Mouse (Mus musculus): ENCODE measurements at regions not wholly inside any gene's neighbourhood (a gene's known extent, or its start where the extent isn't known, plus 50 kb on each side); places are given as distances from the start of the nearest gene placed in this dataset.

- DNase-seq, result no peak
Measured at GRCm38 (mm10) chr19:6684921-6685320, 142.1 kb upstream of the Slc22a12 start.

- no peak for DNase-seq
Measured at GRCm38 (mm10) chr19:6679392-6680307, 136.8 kb upstream of the Slc22a12 start.

GRCm38 (mm10) chr19:6677511-6677910 is 134.7 kb upstream of the Slc22a12 start:
- DNase-seq, result no peak

- no peak for DNase-seq
Measured at GRCm38 (mm10) chr19:6675586-6675985, 132.8 kb upstream of the Slc22a12 start.

GRCm38 (mm10) chr19:6671696-6672095 is 128.9 kb upstream of the Slc22a12 start:
- DNase-seq, result no peak

- DNase-seq, result no peak
Measured at GRCm38 (mm10) chr19:6669881-6670280, 127.0 kb upstream of the Slc22a12 start.

- DNase-seq, result no peak
Measured at GRCm38 (mm10) chr19:6668545-6668944, 125.7 kb upstream of the Slc22a12 start.

- DNase-seq, result no peak
Measured at GRCm38 (mm10) chr19:6666187-6666722, 123.4 kb upstream of the Slc22a12 start.

- no peak for DNase-seq
Measured at GRCm38 (mm10) chr19:6665264-6666054, 122.6 kb upstream of the Slc22a12 start.

- DNase-seq, result no peak
Measured at GRCm38 (mm10) chr19:6664311-6664952, 121.6 kb upstream of the Slc22a12 start.

- peak; percentile 84 to 92 for DNase-seq
Measured at GRCm38 (mm10) chr19:6663391-6663790, 120.6 kb upstream of the Slc22a12 start.

GRCm38 (mm10) chr19:6662346-6662939 is 119.6 kb upstream of the Slc22a12 start:
- peak; percentile 38 to 51 for DNase-seq

GRCm38 (mm10) chr19:6661508-6661871 is 118.7 kb upstream of the Slc22a12 start:
- DNase-seq, result no peak

- no peak for DNase-seq
Measured at GRCm38 (mm10) chr19:6660723-6661507, 118.1 kb upstream of the Slc22a12 start.

- no peak for DNase-seq
Measured at GRCm38 (mm10) chr19:6660157-6660556, 117.3 kb upstream of the Slc22a12 start.

GRCm38 (mm10) chr19:6654550-6654949 is 111.7 kb upstream of the Slc22a12 start:
- DNase-seq, result no peak

- peak in 1 of 2 experiments; percentile 40 for DNase-seq
Measured at GRCm38 (mm10) chr19:6652775-6653174, 109.9 kb upstream of the Slc22a12 start.

GRCm38 (mm10) chr19:6651192-6651591 is 108.4 kb upstream of the Slc22a12 start:
- peak in 1 of 2 experiments; percentile 19 for DNase-seq

- DNase-seq, result peak in 1 of 2 experiments; percentile 19
Measured at GRCm38 (mm10) chr19:6649885-6650284, 107.1 kb upstream of the Slc22a12 start.

- DNase-seq, result no peak
Measured at GRCm38 (mm10) chr19:6647686-6648085, 104.9 kb upstream of the Slc22a12 start.

GRCm38 (mm10) chr19:6647216-6647615 is 104.4 kb upstream of the Slc22a12 start:
- DNase-seq, result peak in 1 of 2 experiments; percentile 22

GRCm38 (mm10) chr19:6645912-6646311 is 103.1 kb upstream of the Slc22a12 start:
- peak; percentile 7 to 41 for DNase-seq
